Mouse (Mus musculus) heart, postnatal 36 days (tissue): ENCODE results near the gene Duoxa2. TPM values are rescaled to one million over a fixed set of nuclear protein-coding genes. Genes with fewer than 3 reads are reported as not detected.
"Not testable (repeated sequence)": the region's sequence is repeated elsewhere in the genome, so short reads cannot be mapped to it uniquely, and the experiment has no call there.

Experiments
- DNase-seq, 2 experiments: peaks; one replicate each; pipeline ENCODE4 v3.0.0; 2021 to 2022
- intact Hi-C: fragments of 180-260 bp; cut with DNase I; formaldehyde crosslinking; loops from one replicate; pipeline ENCODE4 v1.15.1; 2025
- total RNA-seq, 2 experiments: library from RNA; stranded (reverse); gene quantifications; 2 replicates each; pipeline ENCODE4 v1.2.3; 2021

Duoxa2 gene
- total RNA-seq, 2 experiments from 2014 or later, result not detected

DNA sequence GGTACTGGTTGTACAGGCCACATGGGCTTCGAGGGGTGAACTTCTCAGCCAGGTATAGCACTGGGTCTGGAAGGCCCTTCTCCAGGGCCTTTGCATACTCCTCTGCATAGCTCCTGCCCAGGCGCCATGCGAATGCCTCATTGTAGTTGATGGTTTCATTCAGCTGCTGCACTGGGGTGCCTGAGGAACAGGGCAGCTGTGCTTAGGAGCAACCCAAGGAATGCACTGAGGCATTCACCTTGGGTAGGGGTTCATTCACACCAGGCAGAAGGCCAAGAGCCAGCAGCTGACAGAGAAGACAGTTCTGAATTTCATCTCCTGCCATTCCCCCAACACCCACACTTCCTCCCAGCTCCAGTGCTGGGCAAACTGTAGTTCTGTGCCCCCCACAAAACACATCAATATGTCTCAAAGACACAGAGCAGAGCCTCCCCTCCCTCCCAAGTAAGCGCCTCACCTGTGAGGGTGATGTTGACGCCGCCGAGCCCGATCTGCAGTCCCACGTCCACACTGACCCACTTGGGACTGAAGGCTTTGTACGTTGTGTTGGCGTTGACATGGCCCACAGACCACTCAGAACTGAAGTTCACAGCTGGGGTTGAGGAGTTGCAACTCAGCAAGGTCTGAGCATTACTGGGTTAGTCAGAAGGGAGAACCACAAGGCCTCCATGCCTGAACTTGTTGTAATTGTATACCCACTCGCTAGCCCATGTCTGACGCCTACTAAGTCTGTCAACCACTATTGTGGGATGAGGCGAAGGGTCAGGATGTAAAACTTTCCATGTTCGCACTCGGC is 6.6 kb downstream of the Duoxa2 start:
- intact Hi-C loops, result no loop called here
- no peak for DNase-seq

DNA sequence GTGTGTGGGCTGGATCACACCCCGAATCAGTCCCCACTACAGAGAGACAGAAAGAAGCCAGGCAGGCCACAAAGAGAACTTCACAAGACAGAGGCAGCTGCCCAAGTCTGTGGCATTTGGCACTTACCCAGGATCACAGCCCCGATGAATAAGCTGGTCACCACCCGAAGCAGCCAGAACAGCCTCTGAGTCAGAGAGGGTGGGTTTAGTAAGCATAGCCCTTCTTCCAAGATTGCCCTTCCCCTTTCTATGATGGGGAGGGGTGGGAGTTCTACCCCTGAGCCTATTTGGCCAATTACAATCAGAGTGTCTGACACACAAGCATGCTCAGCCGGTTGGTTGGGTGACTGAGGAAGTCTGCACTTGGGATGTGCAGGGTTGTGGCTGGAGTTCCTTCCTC is 7.5 kb downstream of the Duoxa2 start:
- no peak for DNase-seq
- intact Hi-C loops, result no loop called here

DNA sequence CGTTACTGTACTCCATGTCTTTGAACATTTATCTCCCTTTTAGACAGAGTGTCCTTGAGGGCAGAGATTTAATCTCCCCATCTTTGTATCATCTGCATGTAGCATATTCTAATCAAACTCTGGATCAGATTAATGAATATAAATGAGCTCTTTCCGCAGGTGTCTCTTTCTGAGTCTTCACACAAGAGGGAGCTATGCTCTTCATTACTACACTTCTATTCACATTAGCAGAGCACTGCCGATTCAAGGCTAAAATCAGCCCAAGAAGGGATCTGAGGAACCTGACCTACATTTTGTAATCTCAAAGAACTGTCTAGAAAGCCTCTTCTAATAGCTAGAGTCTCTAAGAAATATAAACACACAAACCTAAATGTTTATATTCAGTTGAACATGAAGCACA is 10.9 kb downstream of the Duoxa2 start:
- intact Hi-C loops, result no loop called here
- no peak for DNase-seq

DNA sequence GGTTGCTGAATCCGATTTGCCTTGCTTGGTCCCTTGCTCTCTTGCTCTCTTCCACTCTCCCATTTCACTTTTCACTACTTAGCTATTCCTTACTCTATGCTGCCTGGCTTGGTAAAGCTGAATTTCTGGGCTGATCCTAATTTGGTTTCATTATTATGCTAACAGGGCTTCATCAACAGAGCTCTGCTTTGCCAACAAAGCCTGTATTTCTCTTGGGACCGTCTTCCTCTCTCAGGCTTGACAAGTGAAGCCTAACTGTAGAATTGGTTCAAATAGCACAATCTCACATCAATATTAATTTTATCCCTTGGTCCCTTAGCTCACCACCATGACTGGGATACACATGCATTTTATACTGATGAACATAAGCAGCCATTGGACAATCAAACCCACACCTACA is 12.9 kb downstream of the Duoxa2 start:
- no peak for DNase-seq
- intact Hi-C loops, result no loop called here

DNA sequence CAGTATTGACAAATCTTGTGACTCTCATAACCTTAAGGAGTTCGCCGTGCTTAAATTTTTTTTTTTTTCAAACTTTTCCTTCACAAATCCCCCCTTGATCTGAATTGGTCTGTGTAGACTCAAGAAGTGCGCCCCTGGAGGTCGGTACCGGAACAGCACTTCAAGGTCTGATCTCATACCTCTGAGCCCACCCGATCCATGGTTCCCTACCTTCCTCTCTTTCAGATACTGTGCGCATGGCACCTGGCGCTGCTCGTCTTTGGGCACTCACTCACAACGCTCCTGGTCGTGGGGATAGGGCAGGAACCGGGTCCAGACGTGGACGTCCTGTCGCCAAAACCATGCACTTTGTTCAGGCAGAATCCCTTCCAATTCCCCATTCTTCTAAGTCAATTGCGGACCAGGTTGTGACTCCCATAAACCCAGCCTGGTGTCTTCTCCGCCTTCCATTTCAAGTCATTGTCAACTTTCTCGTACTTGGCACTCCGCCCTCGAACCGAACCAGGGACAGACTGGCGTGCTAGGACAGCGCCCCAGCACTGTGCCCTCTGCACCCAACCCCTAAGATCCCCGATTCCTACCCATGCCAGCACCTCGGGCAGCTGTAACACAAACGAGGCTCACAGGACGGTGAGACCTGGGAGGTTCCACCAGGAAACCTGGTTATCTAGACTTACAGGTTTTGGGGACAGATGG is 14.2 kb downstream of the Duoxa2 start:
- intact Hi-C loops, result no loop called here
- DNase-seq, result peak; percentile 62 to 77

DNA sequence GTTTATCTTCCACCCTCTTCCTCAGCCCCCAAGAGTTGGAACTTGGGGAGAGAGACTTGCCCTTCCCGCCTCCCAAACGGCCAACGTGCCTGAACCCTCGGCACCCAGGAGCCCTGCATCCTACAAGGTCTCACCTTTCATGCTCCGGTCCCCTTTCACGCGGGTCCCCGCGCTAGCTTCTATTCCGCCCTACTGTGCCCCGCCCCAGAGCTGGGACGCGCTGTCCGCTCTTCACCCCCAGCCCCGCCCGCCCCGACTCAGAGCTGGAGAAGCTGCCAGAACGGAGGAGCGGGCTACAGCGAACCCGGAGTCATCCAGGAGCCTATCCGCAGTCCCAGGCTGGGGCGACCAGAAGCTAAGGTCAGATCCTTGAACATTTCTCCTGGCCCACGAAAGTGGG is 14.8 kb downstream of the Duoxa2 start, which contains the start of gene Duoxa1:
Duoxa1 (minus strand) TSS at position 195 of the 400 bp plus-strand sequence.
- DNase-seq, result no peak
- intact Hi-C loops, result no loop called here

DNA sequence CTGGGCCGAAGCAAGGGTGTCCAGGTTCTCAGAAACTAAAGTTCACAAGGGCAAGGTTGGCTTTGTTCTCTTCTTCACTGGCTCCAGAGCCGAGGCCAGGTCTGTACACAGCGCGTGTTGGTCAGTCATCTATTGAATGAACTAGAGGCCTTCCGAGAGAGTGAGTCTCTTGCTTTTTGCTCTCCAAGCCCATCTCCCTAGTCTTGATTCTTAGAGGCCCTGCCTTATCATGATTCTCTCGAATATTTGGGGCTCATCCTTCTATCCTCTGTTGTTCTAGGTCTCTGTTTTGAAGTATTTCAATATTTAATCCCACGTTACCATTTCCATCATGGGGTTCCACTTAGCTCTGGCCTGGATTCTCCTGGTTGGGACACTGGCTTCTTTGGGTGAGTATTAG is 16.7 kb downstream of the Duoxa2 start, which contains the start of gene Duox1:
Duox1 (plus strand) TSS at position 301 of the 400 bp plus-strand sequence.
- DNase-seq, result no peak
- intact Hi-C loops, result no loop called here

DNA sequence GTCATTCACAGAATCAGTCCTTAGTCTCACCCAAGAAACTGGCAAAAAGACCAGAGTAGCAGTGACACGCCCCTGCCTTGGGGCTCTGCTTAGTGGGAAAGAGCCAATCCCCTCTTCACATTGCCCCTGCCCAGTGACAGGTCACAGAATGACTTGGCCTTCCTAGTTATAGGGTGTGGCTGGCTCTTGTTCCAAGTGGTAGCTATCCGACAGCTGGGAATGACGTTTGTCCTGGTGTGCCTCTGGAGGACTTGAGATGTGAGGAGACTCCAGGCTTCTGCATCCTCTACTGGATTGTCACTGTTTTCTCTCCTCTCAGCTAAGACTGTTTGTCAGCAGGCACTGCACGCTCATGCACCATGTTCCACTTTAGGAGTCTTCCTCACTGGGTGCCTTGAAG is 18.7 kb downstream of the Duoxa2 start:
- intact Hi-C loops, result no loop called here
- DNase-seq, result no peak

DNA sequence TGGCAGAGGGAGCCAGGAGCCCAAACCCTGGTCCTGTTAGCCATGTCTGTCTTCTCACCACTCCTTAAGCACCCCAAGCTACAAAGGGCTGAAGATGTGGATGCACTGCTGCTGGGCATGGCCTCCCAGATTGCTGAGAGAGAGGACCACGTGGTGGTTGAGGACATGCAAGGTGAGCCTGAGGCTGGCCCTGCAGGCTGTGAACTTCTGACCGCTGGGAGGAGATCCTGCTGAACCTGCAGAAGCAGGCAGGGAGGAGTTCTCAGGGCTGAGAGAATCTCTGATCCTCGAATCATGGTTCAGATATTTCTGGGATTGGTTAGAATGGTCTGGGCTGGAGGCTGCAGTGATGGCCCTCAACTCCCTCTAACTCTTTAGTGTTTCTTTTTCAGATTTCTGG is 25.3 kb downstream of the Duoxa2 start:
- DNase-seq, result no peak
- intact Hi-C loops, result no loop called here

DNA sequence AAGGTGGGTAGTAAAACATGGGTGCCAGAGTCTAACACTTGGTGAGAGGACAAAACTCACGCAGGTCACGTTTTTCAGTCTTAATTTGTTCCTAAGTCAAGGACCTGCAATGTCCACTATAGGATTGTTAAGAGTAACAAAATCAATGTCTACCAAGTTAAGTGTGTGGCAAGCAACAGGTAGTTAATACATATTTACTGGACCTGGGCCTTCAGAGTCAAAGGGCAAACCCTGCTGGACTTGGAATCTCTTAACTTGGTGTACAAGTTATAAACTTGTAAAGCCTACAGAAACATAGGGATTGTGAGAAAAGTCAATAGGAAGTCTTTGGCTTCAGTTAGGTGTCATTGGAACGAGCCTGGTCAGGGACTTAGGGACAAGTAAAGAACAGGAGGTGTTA is 25.9 kb downstream of the Duoxa2 start:
- DNase-seq, result no peak
- intact Hi-C loops, result no loop called here

DNA sequence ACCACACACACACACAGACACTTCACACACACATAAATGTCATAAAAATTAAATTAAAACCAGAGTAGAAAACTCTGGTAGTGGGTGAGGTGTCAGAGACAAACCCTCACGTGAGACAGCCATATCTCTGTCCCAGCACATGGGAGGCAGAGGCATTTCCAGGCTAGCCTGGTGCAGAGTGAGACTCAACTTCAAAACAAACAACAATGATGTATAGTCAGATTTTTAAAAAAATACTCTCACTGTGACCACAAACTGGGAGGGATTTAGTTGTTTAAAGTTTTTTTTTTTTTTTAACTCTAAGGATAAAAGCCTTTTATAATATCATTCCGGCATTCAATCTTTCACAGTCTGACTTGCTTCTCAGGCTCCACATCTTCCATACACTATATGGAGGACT is 26.7 kb downstream of the Duoxa2 start:
- intact Hi-C loops, result no loop called here
- no peak for DNase-seq

DNA sequence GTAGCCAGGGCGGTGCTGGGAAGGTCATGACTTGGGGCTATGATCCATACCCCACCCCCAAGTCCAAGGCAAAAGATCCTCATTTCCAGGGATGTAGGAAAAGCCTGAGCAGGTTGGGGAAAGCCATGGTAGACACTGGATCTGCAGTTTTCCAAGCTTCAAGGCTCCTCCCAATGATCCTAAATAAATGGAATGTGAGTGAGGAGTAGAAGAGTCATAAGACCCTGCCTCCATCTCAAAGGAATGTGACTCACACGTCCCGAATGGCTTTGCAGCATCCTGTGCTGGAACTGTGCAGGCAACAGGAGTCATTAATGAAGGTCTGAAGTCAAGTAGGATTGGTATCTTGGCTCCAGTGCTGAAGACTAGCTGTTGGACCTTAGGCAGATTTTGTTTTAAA is 29.3 kb downstream of the Duoxa2 start:
- DNase-seq, result no peak
- intact Hi-C loops, result no loop called here

DNA sequence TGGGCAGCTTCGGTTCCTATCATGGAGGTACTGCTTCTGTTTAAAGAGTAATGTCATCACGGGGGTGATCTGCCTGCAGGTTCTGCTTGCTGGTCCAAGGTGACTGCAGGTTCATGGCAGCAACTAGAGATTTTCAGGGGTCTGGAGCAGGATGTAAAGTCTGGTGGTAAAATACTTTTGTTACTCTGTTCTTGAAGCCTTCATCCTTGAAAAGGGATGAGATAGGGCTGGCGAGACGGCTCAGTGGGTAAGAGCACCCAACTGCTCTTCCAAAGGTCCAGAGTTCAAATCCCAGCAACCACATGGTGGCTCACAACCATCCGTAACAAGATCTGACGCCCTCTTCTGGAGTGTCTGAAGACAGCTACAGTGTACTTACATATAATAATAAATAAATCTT is 31.6 kb downstream of the Duoxa2 start:
- DNase-seq, intact Hi-C loops: not testable (repeated sequence)

DNA sequence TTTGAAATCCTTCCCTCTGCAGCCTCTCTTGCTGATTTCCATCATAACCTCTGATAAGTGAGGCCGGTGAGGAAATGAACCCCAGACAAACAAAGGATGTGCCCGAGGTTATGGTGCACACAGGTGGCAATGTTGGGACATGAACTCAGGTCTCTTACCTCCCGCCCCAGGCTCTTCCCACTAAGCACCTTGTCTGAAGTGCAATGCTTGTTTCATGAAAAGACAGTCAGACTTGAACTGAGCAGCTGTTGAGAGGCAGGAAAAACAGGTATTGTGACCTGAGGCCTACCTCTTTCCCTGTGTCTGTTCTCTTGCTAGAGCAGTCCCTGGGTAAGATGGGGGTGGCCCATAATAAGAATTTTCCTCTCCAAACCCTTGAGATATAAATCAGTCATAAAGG is 33.5 kb downstream of the Duoxa2 start:
- intact Hi-C loops, result no loop called here
- no peak for DNase-seq

DNA sequence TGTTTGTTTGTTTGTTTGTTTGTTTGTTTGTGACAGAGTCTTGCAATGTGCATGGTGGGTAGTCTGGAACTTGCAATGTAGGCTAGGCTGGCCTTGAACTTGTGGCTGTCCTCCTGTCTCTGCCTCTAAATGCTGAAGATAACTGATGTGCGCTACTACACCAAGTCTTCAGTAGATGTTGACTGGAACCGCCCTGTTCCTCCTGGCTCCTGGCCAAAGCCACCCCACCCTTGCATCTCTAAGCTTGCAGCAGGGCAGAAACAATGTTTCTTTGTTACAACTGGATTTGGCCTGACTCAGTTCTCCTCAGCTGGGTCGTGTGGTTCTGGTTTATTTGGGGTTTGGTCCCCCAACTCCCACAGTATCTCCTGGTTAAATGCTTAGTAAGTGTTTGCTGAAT is 35.5 kb downstream of the Duoxa2 start:
- no peak for DNase-seq
- intact Hi-C loops, result no loop called here

DNA sequence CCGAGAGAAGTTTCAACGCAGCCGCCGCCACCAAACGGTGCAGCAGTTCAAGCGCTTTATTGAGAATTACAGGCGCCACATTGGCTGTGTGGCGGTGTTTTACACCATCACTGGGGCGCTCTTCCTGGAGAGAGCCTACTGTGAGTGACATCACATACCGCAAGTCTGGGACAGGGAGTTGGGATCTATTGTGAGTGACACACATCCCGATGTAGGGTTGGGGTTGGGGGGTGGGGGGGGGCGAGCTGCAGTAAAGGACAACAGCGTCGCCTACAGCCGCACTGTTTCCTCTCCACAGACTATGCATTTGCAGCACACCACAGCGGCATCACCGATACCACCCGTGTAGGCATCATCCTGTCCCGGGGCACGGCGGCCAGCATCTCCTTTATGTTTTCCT is 38.6 kb downstream of the Duoxa2 start:
- intact Hi-C loops, result no loop called here
- no peak for DNase-seq

DNA sequence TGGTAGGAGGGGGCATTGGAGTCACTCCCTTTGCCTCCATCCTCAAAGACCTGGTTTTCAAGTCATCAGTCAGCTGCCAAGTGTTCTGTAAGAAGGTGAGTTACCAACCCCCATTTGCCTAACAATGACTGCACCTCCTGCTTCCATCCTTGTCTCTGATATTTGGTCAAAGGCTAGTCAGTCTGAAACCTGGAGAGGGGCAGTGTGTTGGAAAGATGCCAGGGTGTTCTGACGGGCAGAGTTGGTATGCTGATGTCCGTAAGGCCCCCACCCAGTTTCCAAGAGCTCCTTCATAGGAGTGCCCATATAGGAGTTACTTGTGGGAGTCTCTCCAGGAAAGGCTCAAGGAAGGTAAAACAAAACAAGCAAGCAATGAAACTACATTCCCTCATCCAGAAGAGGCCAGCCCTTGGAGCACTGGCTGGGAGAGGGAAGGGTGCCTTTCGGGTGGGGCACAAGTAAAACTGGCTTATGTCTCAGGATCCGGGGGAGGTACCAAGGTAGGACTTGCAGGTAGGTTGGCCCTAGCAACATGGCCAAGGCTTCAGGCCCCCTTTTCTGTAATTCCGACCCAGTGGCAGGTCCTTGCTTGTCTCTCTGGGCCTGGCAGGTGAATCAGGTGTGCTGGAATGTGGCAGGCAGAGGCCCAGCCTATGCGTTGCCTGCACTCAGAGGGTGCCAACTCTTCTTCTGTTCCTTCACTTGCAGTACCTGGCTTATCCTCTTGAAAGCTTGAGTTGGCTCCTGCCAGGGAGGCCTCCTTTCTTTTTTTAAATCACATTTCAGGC is 46.6 kb downstream of the Duoxa2 start:
- DNase-seq, result no peak
- intact Hi-C loops, result loop anchor here (10.0 kb wide), 1 partner anchor 280 kb away; no protein-coding TSS in a partner anchor

DNA sequence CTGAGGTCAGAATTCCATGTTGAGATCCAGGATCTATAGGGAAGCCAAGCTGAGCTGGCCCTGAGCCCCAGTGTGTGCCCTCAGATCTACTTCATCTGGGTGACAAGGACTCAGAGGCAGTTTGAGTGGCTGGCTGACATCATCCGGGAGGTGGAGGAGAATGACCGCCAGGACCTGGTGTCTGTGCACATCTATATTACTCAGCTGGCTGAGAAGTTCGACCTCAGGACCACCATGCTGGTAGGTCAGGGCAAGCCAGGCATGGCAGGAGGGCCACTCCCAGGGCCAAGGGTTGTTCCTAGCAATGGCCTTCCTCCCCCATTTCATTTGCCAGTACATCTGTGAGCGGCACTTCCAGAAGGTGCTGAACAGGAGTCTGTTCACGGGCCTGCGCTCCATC is 47.5 kb downstream of the Duoxa2 start:
- DNase-seq, result not testable (repeated sequence)
- intact Hi-C loops, result loop anchor here (10.0 kb wide), 1 partner anchor 279 kb away; no protein-coding TSS in a partner anchor

DNA sequence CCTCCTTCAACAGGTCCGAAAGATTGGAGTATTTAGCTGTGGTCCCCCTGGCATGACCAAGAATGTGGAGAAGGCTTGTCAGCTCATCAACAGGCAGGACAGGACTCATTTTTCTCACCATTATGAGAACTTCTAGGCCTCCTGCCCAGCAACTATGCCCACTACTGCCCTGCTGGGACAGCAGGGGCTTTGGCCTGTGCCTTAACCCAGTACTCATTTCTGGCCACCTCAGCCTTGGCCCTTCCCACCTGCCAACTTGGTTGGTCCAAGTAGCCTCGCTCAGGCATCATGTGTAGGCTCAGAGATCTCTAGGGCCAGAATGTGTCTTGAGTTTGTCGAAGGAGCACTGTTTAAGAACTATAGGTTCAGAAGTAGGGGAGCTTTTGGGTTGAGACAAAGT is 48.6 kb downstream of the Duoxa2 start:
- no peak for DNase-seq
- intact Hi-C loops, result loop anchor here (10.0 kb wide), 1 partner anchor 278 kb away; no protein-coding TSS in a partner anchor

DNA sequence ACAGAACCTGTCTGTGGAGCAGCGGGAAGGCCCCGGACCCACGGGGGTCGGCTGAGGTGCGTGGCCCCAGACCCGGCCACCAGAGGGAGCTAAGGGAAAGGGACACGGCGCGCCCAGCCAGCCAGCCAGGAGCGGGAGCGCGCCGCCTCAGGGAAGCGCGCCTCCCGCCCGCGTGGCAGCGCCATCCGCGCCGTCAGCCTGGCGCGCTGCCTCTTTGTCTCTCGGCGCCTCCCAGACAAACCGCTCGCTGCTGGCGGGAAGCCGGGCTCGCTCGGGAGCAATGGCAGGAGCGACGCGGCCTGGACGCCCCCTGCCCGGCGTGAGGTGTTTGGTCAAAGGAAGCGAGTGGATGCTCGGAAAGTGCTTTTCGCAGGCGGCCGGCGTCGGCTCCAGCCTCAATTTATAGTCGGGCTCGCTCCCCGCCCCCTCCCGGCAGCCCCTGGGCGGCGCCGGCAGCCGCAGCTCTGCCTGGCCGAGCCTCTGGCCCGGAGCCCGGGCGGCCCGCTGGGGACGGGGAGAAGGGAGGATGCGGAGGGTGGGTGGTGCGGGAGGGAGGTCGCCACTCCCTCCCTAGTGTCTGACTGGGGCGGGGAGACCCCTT is 49.9 kb downstream of the Duoxa2 start:
- DNase-seq, result peak; percentile 91 to 97
- intact Hi-C loops, result loop anchor here (1.0 to 10.0 kb wide), 5 partner anchors 20 to 276 kb away; partner anchors contain the start of gene Shf
